Mouse (Mus musculus) T-helper 1 cell (primary cell): ENCODE measurements around the gene Pald1.

Experiments
- in situ Hi-C: fragments of 300-600 bp; cut with MboI, MseI; formaldehyde crosslinking; loops from one replicate; pipeline ENCODE4 v1.15.1; 2025; ENCODE audit warnings: high pct_unique_total_duplicates

Pald1 gene

GRCm38 (mm10) chr10:61285271-61285670 is 98.1 kb downstream of the Pald1 start:
- in situ Hi-C loops, result no loop called here

- in situ Hi-C loops, result no loop called here
Observed at GRCm38 (mm10) chr10:61284309-61284708, 99.0 kb downstream of the Pald1 start.

GRCm38 (mm10) chr10:61281115-61281514 is 102.2 kb downstream of the Pald1 start:
- in situ Hi-C loops, result no loop called here

DNA sequence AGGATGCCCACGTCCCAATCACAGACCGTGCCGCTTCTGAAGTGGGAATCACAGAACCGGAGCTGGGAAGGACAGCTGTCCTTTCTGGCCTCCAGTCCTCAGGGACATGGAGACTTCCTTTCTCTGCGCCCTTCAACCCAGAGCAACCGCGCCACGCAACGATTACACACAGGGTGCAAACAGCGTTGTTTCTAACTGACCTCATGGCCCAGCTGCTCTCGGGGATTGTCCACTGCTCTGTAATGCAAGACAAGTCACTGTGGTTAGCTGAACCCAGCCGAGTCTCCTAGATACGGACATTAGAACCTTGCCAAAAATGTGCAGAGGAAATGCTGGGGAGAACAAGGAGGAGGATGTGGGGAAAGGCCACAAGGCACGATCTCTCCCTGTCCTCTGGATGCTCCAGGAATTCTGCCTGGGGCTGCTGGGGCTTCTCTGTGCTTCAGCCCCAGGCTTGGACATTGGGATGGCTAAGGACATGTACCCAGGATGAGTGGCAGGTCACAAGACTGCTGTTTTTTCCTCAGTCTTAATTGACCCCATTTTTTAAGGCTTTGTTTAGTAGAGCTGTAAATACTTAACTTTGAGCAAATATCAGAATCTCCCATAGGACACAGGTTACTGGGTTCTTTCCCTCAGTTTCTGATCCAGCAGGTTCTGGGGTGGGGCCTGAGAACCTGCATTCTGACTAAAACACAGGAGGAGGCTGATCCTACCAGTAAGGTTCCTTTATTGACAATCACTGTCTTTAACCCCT is 105.2 kb downstream of the Pald1 start:
- in situ Hi-C loops, result loop anchor here (5.0 kb wide), 1 partner anchor 59 kb away; no protein-coding TSS in a partner anchor

GRCm38 (mm10) chr10:61277051-61277450 is 106.3 kb downstream of the Pald1 start:
- in situ Hi-C loops, result loop anchor here (5.0 kb wide), 1 partner anchor 60 kb away; no protein-coding TSS in a partner anchor

GRCm38 (mm10) chr10:61275669-61276110 is 107.6 kb downstream of the Pald1 start:
- in situ Hi-C loops, result loop anchor here (5.0 kb wide), 1 partner anchor 62 kb away; no protein-coding TSS in a partner anchor

DNA sequence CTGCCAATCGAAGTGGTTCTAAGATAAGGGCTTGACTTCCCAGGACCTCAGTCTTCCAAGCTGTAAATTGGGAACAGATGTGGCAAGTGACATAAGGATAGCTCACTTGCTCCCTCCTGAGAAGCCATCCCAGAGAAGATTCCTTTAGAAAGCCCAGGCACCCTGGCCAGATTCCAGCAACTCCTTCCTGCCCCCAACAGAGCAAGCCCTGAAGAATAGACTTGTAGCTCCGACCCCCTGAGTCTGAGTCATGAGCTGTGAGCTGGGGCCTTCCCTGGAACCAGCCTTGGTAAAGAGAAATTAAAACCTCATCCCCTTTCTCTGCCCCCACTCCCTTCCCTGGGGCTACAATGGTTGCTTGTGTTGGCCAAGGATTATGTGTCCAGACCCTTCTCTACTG is 108.8 kb downstream of the Pald1 start:
- in situ Hi-C loops, result no loop called here

- in situ Hi-C loops, result no loop called here
Observed at GRCm38 (mm10) chr10:61273844-61274215, 109.5 kb downstream of the Pald1 start.

DNA sequence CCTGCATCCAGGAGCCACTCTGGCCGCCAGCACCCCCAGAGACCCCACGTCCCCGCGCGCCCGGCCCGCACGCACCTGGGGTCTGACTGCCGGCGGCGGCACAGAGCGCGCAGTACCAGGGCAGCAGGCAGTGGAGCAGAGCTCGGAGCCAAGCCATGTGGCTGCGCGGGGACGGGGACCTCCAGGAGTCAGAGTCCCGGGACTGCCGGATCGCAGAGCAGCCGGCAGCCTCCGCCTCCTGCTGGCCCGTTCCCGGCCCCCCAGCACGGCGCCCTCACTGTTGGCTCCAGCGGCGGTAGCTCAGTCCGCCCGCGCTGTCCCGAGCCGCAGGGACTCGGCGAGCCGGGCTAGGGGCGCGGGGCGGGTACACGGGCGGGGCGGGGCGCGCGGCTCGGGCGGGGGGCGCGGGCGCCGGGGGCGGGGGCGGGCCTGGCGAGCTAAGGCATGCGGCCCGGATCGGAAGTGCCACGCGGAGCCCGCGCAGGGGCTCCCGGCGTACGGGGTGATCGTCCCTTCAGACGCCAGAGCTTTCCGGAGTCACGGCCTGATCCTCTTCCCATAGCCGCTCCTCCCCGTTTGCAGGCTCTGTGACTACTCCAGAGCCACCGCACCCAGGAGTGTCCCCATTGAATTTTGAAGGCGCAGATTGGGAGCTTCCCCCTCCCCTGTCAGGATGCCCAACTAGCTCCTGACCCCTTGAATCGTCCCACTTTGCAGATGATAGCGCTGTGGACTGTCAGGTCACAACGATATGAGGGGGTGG is 110.1 kb downstream of the Pald1 start, which contains the start of gene Adamts14:
TSS of gene Adamts14 (minus strand) at position 358 of the 763 bp plus-strand sequence.
- in situ Hi-C loops, result no loop called here

DNA sequence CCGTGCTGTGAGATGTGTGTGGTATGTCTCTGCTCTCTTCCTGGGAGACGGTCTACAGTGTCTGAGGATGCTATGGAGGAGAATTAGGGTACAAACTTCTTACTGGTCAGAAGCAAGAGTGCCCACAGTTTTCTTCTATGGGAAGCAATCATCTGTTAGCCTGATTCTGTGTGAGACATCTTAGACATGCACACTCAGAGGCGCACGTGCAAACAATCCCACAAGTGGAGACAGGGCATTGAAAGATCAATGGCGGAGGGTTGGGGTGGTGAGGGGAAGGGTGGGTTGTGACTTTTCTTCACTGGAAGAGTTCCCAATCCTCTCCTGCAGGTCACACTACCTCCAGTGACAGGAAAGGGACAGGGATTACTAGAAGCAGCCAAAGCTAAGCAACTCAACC is 110.7 kb downstream of the Pald1 start:
- in situ Hi-C loops, result no loop called here

DNA sequence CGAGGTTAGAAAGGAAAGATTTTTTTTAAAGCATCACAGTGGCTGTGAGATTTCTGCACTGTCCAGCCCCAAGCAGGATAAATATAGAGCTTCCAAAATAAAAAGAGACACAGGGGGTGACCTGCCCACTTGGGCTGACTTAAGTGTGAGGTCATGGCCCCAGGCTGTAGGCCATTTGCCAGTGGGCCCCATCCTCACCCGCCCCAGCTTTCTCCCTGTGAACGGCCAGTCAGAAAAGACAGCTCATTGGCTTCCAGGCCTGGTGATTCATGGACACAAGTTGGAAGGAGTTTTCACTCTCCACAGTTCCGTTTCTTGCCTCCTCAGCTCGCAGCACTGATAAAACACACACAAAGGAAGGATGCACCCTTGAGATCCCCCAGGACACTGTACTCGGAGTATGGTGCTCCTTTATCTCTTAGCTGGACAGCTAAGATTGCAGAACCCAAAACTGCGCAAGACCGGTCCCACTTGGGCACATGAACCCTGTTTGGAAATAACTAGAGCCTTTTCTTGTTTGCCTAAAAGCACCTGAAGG is 111.2 kb downstream of the Pald1 start:
- in situ Hi-C loops, result no loop called here
